Mouse (Mus musculus): ENCODE data around the gene Tktl1. TPM values are rescaled to one million over a fixed set of nuclear protein-coding genes. Genes with fewer than 3 reads are reported as not detected.

The Tktl1 gene
- total RNA-seq, 2 experiments from 2014 or later, result not detected

GRCm38 (mm10) chrX:74254888-74255565, 78.0 kb downstream of the Tktl1 start:
- DNase-seq (ENCODE audit: low spot score), result no peak
- intact Hi-C loops (cut with DNase I), result no loop called here

- DNase-seq (ENCODE audit: low spot score), result no peak
- intact Hi-C loops (cut with DNase I), result no loop called here
Measured at GRCm38 (mm10) chrX:74257746-74258145, 80.7 kb downstream of the Tktl1 start.

Other genes starting within 250 kb of the Tktl1 start
- gene Renbp, start 246.4 kb upstream of the Tktl1 start, total RNA-seq (2021), result 1 to 10 TPM; 5.8 to 6.2 TPM
- gene Hcfc1, start 210.9 kb upstream of the Tktl1 start, total RNA-seq (2021), result 10 to 100 TPM; 39.3 to 41.8 TPM
- 10 to 100 TPM; 58.1 to 60.1 TPM for gene Irak1, start 153.3 kb upstream of the Tktl1 start, total RNA-seq (2021)
- not detected for gene Opn1mw, start 49.8 kb upstream of the Tktl1 start, total RNA-seq (2021)
- 10 to 100 TPM; 27.2 to 30.1 TPM for gene Mecp2, start 41.9 kb upstream of the Tktl1 start, total RNA-seq (2021)
- gene Tex28, start 9.4 kb upstream of the Tktl1 start, total RNA-seq (2021), result not detected
- gene Flna, start 72.6 kb downstream of the Tktl1 start, total RNA-seq (2021), result 100 to 1,000 TPM in 1 of 2 experiments, 10 to 100 TPM in 1; 91.7 to 120 TPM
- gene Emd, start 77.4 kb downstream of the Tktl1 start, total RNA-seq (2021), result 10 to 100 TPM; 30.5 to 33.6 TPM
- 100 to 1,000 TPM; 217 to 221 TPM for gene Rpl10, start 93.6 kb downstream of the Tktl1 start, total RNA-seq (2021)
- 10 to 100 TPM; 42.1 to 45.2 TPM for gene Taz, start 104.7 kb downstream of the Tktl1 start, total RNA-seq (2021)
- 10 to 100 TPM; 13.2 to 17.5 TPM for gene Dnase1l1, start 105.1 kb downstream of the Tktl1 start, total RNA-seq (2021)
- gene Atp6ap1, start 119.8 kb downstream of the Tktl1 start, total RNA-seq (2021), result 100 to 1,000 TPM; 128 to 139 TPM
- gene Gdi1, start 127.7 kb downstream of the Tktl1 start, total RNA-seq (2021), result 10 to 100 TPM; 71.4 to 80.9 TPM
- gene Fam50a, start 135.8 kb downstream of the Tktl1 start, total RNA-seq (2021), result 10 to 100 TPM; 23.8 to 25.7 TPM
- gene Plxna3, start 151.8 kb downstream of the Tktl1 start, total RNA-seq (2021), result 1 to 10 TPM in 1 of 2 experiments, under 1 TPM in 1; 0.81 to 1.1 TPM
- 10 to 100 TPM; 30.6 to 36.7 TPM for gene Lage3, start 176.4 kb downstream of the Tktl1 start, total RNA-seq (2021)
- 10 to 100 TPM; 65.9 to 69.6 TPM for gene Ubl4a, start 196.0 kb downstream of the Tktl1 start, total RNA-seq (2021)
- 1 to 10 TPM; 4.3 to 5.4 TPM for gene Slc10a3, start 196.1 kb downstream of the Tktl1 start, total RNA-seq (2021)
- 10 to 100 TPM; 15.4 to 19.3 TPM for gene Fam3a, start 216.0 kb downstream of the Tktl1 start, total RNA-seq (2021)
- 10 to 100 TPM; 48.3 to 48.5 TPM for gene Ikbkg, start 216.0 kb downstream of the Tktl1 start, total RNA-seq (2021)